8 mouse cellular contexts compared by ENCODE assay signal in genomic region chr11:116087194-116088130, GRCm38 (mm10). TPM values are rescaled to one million over a fixed set of nuclear protein-coding genes. Genes with fewer than 3 reads are reported as not detected.
DNase-seq lines count a peak whose midpoint lies in the region; ATAC-seq lines count a peak whose summit lies in the region.

No protein-coding gene starts in this region.

- H3K27ac ChIP-seq in hindbrain, embryonic 14.5 days = peak overlapping the region; percentile 76

- peaks cover 14% of the 10 kb centered on the region for H3K36me3 ChIP-seq in hindbrain, embryonic 14.5 days (replicated peaks; ENCODE audit: control insufficient read depth, insufficient read depth)

- H3K4me3 ChIP-seq in hindbrain, embryonic 14.5 days (replicated peaks; ENCODE audit: low read length) = peak overlapping the region; percentile 46

- H3K27me3 ChIP-seq in hindbrain, embryonic 14.5 days (ENCODE audit: control insufficient read depth, insufficient read depth, low read length) = no peaks in the 10 kb centered on the region

- 0 out of 2 replicates have a peak, but pooled peaks cover 12% of the 10 kb centered on the region for H3K4me1 ChIP-seq in hindbrain, embryonic 14.5 days (replicated peaks; ENCODE audit: control insufficient read depth, insufficient read depth, low read length)

- ATAC-seq in hindbrain, embryonic 14.5 days (ENCODE audit: low FRiP score) = peak; percentile 64

- peak; percentile 90 for DNase-seq in R1 (ENCODE audit: low read depth, low spot score)
- DNase-seq in cerebellum, postnatal 10 days = peak; percentile 95 to 96
- peak; percentile 76 to 79 for DNase-seq in frontal cortex, postnatal 25 days (ENCODE audit: low spot score in 2 of 2)
- DNase-seq in hindbrain, embryonic 14.5 days (ENCODE audit: low spot score) = peak; percentile 82
- peak; percentile 86 to 90 for DNase-seq in left cerebral cortex, adult 18-20 months (ENCODE audit: low spot score in 2 of 2)
- DNase-seq in lung, postnatal 4 days = peak; percentile 90 to 94
- DNase-seq in right cerebral cortex, adult 18-20 months = peak; percentile 87
- peak; percentile 83 for DNase-seq in urinary bladder, postnatal 25 days (ENCODE audit: low spot score)

- H3K4me2 ChIP-seq in hindbrain, embryonic 14.5 days (replicated peaks) = peak overlapping the region; percentile 58

- no peaks in the 10 kb centered on the region for H3K9me3 ChIP-seq in hindbrain, embryonic 14.5 days (ENCODE audit: control insufficient read depth, low read length)

- 3% methylated on average over 31 of the region's 31 CpGs for WGBS in hindbrain, embryonic 14.5 days

- H3K9ac ChIP-seq in hindbrain, embryonic 14.5 days = peak overlapping the region; percentile 49

RNA-seq across cellular contexts. Expression of gene Wbp2, which starts 0.7 kb away (rescaled TPM):
- polyA plus RNA-seq in hindbrain, embryonic 14.5 days (2014; fragmentation: Nextera tagmentation; extraction: Ambion mirVana) = 164 and 183 TPM in 2 replicates
- 100 to 1,000 TPM; 464 to 477 TPM for total RNA-seq in left cerebral cortex, adult 18-20 months (2021)

RNA-seq across cellular contexts. Expression of gene Unc13d, which starts 9.7 kb away (rescaled TPM):
- 0.75 and 0.83 TPM in 2 replicates for polyA plus RNA-seq in hindbrain, embryonic 14.5 days (2014; fragmentation: Nextera tagmentation; extraction: Ambion mirVana)
- total RNA-seq in left cerebral cortex, adult 18-20 months (2021) = 1 to 10 TPM; 1.8 to 2.7 TPM

RNA-seq across cellular contexts. Expression of gene Trim47, which starts 39.5 kb away (rescaled TPM):
- polyA plus RNA-seq in hindbrain, embryonic 14.5 days (2014; fragmentation: Nextera tagmentation; extraction: Ambion mirVana) = 9.4 and 10.6 TPM in 2 replicates
- total RNA-seq in left cerebral cortex, adult 18-20 months (2021) = 1 to 10 TPM; 7.3 to 7.9 TPM

RNA-seq across cellular contexts. Expression of gene Trim65, which starts 43.5 kb away (rescaled TPM):
- polyA plus RNA-seq in hindbrain, embryonic 14.5 days (2014; fragmentation: Nextera tagmentation; extraction: Ambion mirVana) = 2.7 and 2.9 TPM in 2 replicates
- total RNA-seq in left cerebral cortex, adult 18-20 months (2021) = 1 to 10 TPM; 7.3 to 7.9 TPM

RNA-seq across cellular contexts. Expression of gene Mrpl38, which starts 51.2 kb away (rescaled TPM):
- polyA plus RNA-seq in hindbrain, embryonic 14.5 days (2014; fragmentation: Nextera tagmentation; extraction: Ambion mirVana) = 79.4 and 83.1 TPM in 2 replicates
- total RNA-seq in left cerebral cortex, adult 18-20 months (2021) = 10 to 100 TPM; 61.7 to 66.9 TPM

Comparison
In these comparisons a context has a peak if more than half of its experiments do, and no peak if none do; other contexts are left out.
1. Peak in every context shown above with its lines: DNase-seq, ATAC-seq, H3K4me3 ChIP-seq and H3K27ac ChIP-seq.